Mouse (Mus musculus) neural tube, embryonic 15.5 days (tissue): Measurements from ENCODE around the gene BC030867. TPM values are rescaled to one million over a fixed set of nuclear protein-coding genes. Genes with fewer than 3 reads are reported as not detected.

ENCODE experiments used
- ATAC-seq: fragments of 200-750 bp; cut with Nextera tagmentation; 2 replicates; pipeline ENCODE4 v1.8.0; 2017; ENCODE audit warnings: mild to moderate bottlenecking, moderate TSS enrichment, moderate library complexity; ENCODE audit not compliant: low FRiP score
- H3K27ac ChIP-seq: fragments of 300-500 bp; sonication (generic); replicated peaks from 2 replicates; pipeline ENCODE4 v1.5.1; 2015; ENCODE audit warnings: mild to moderate bottlenecking, inconsistent platforms
- H3K27me3 ChIP-seq: fragments of 300-500 bp; sonication (generic); replicated peaks from 2 replicates; pipeline ENCODE4 v1.6.1; 2015; ENCODE audit warnings: inconsistent platforms
- H3K36me3 ChIP-seq: fragments of 300-500 bp; sonication (generic); 2 replicates; pipeline ENCODE4 v1.6.1; 2015; ENCODE audit warnings: inconsistent platforms
- H3K4me1 ChIP-seq: fragments of 300-500 bp; sonication (generic); 2 replicates; pipeline ENCODE4 v1.6.1; 2015; ENCODE audit warnings: inconsistent platforms
- H3K4me2 ChIP-seq: fragments of 300-500 bp; sonication (generic); 2 replicates; pipeline ENCODE4 v1.6.1; 2015; ENCODE audit warnings: inconsistent platforms, mild to moderate bottlenecking, moderate library complexity
- H3K4me3 ChIP-seq: fragments of 300-500 bp; sonication (generic); replicated peaks from 2 replicates; pipeline ENCODE4 v1.5.1; 2015; ENCODE audit warnings: mild to moderate bottlenecking, inconsistent platforms
- H3K9ac ChIP-seq: fragments of 300-500 bp; sonication (generic); replicated peaks from 2 replicates; pipeline ENCODE4 v1.6.1; 2015; ENCODE audit warnings: mild to moderate bottlenecking, inconsistent platforms
- H3K9me3 ChIP-seq: fragments of 300-500 bp; sonication (generic); replicated peaks from 2 replicates; pipeline ENCODE4 v1.6.1; 2016; ENCODE audit warnings: inconsistent platforms
- WGBS: fragments of 180-500 bp; shearing (Covaris S2); methylation state at CpG from one replicate; pipeline ENCODE4 v1.1.7; 2015; ENCODE audit warnings: mixed read lengths; 5-methylcytosine and 5-hydroxymethylcytosine counted together
- polyA plus RNA-seq: library from polyadenylated mRNA; unstranded; fragments of >200 nt; fragmentation: Nextera tagmentation; extraction: Ambion mirVana; gene quantifications from 2 replicates; pipeline ENCODE4 v1.2.1, GENCODE M21; 2015

Gene BC030867
- 2.2 and 5.1 TPM in 2 replicates for polyA plus RNA-seq

- H3K27ac ChIP-seq, result no peak within 1 kb of the TSS
- no peak; the same call in 1 of the 2 replicates for ATAC-seq
- H3K36me3 ChIP-seq, result no peaks in the 10 kb centered on the region
- no peaks in the 10 kb centered on the region for H3K9me3 ChIP-seq
- peak within 1 kb of the TSS; percentile 88 for H3K4me2 ChIP-seq
- no peaks in the 10 kb centered on the region for H3K27me3 ChIP-seq
- H3K4me3 ChIP-seq, result peak within 1 kb of the TSS; percentile 43
- peak within 1 kb of the TSS; percentile 35; the same call in 1 of the 2 replicates for H3K9ac ChIP-seq
- under 1% methylated on average over 41 of the region's 41 CpGs for WGBS
- peaks cover 30% of the 10 kb centered on the region for H3K4me1 ChIP-seq
Observed at GRCm38 (mm10) chr11:102248630-102249230, at the start of gene BC030867. BC030867 (plus strand) TSS chr11:102248882.

- Histone ChIP-seq H3K4me1 (no peaks in the 10 kb centered on the region), H3K9me3 (no peaks in the 10 kb centered on the region), H3K36me3 (peaks cover 97% of the 10 kb centered on the region), H3K9ac (no peak overlapping the region), H3K27ac (no peak overlapping the region), H3K27me3 (no peaks in the 10 kb centered on the region), H3K4me3 (no peak overlapping the region), H3K4me2 (no peak overlapping the region)
- 79% methylated on average over 9 of the region's 9 CpGs for WGBS
- ATAC-seq, result no peak
Observed at GRCm38 (mm10) chr11:102199856-102200255, 48.8 kb upstream of the BC030867 start.

GRCm38 (mm10) chr11:102201408-102201821, 47.3 kb upstream of the BC030867 start:
- no peak for ATAC-seq
- Histone ChIP-seq H3K27ac (no peak overlapping the region), H3K36me3 (peaks cover 97% of the 10 kb centered on the region), H3K4me3 (no peak overlapping the region), H3K9me3 (no peaks in the 10 kb centered on the region), H3K27me3 (no peaks in the 10 kb centered on the region), H3K4me1 (peaks cover 2% of the 10 kb centered on the region; the same call in 1 of the 2 replicates), H3K9ac (no peak overlapping the region), H3K4me2 (no peak overlapping the region)
- WGBS, result 81% methylated on average over 12 of the region's 12 CpGs

- Histone ChIP-seq H3K9me3 (no peaks in the 10 kb centered on the region), H3K27me3 (no peaks in the 10 kb centered on the region), H3K36me3 (peaks cover 50% of the 10 kb centered on the region), H3K4me2 (no peak overlapping the region), H3K9ac (no peak overlapping the region), H3K4me3 (no peak overlapping the region), H3K27ac (no peak overlapping the region), H3K4me1 (peaks cover 45% of the 10 kb centered on the region)
- 63% methylated on average over 29 of the region's 30 CpGs for WGBS
- ATAC-seq, result no peak
Observed at GRCm38 (mm10) chr11:102206481-102206880, 42.2 kb upstream of the BC030867 start.

- H3K9ac ChIP-seq, result peak overlapping the region; percentile 10; the same call in 1 of the 2 replicates
- peak overlapping the region; percentile 0; the same call in 1 of the 2 replicates for H3K4me2 ChIP-seq
- H3K27ac ChIP-seq, result peak overlapping the region; percentile 51
Observed at GRCm38 (mm10) chr11:102207825-102208777, 40.6 kb upstream of the BC030867 start.

GRCm38 (mm10) chr11:102208846-102209245, 39.8 kb upstream of the BC030867 start:
- no peak for ATAC-seq

More at GRCm38 (mm10) chr11:102207825-102208777, 40.6 kb upstream of the BC030867 start:
- Histone ChIP-seq H3K4me1 (peaks cover 59% of the 10 kb centered on the region), H3K36me3 (peaks cover 37% of the 10 kb centered on the region), H3K9me3 (no peaks in the 10 kb centered on the region), H3K27me3 (no peaks in the 10 kb centered on the region), H3K4me3 (no peak overlapping the region)
- ATAC-seq, result 0 out of 2 replicates have a peak, but pooled peaks have one; percentile 25
- 20% methylated on average over 11 of the region's 11 CpGs for WGBS

GRCm38 (mm10) chr11:102209742-102210141, 38.9 kb upstream of the BC030867 start:
- Histone ChIP-seq H3K4me2 (no peak overlapping the region), H3K27me3 (no peaks in the 10 kb centered on the region), H3K4me1 (peaks cover 74% of the 10 kb centered on the region), H3K9me3 (no peaks in the 10 kb centered on the region), H3K4me3 (no peak overlapping the region), H3K36me3 (peaks cover 22% of the 10 kb centered on the region), H3K27ac (0 out of 2 replicates have a peak overlapping the region, but pooled peaks have one; percentile 37), H3K9ac (no peak overlapping the region)
- ATAC-seq, result no peak
- 12% methylated on average over 2 of the region's 2 CpGs for WGBS

More at GRCm38 (mm10) chr11:102208846-102209245, 39.8 kb upstream of the BC030867 start:
- Histone ChIP-seq H3K27ac (0 out of 2 replicates have a peak overlapping the region, but pooled peaks have one; percentile 51), H3K9me3 (no peaks in the 10 kb centered on the region), H3K4me3 (no peak overlapping the region), H3K4me2 (no peak overlapping the region), H3K4me1 (peaks cover 65% of the 10 kb centered on the region), H3K9ac (no peak overlapping the region), H3K27me3 (no peaks in the 10 kb centered on the region), H3K36me3 (peaks cover 31% of the 10 kb centered on the region)
- 31% methylated on average over 4 of the region's 4 CpGs for WGBS

- H3K27me3 ChIP-seq, result no peaks in the 10 kb centered on the region
- 71% methylated on average over 3 of the region's 3 CpGs for WGBS
- H3K4me2 ChIP-seq, result no peak overlapping the region
- no peak overlapping the region for H3K27ac ChIP-seq
- H3K4me1 ChIP-seq, result peaks cover 78% of the 10 kb centered on the region
- H3K9me3 ChIP-seq, result no peaks in the 10 kb centered on the region
- H3K36me3 ChIP-seq, result peaks cover 18% of the 10 kb centered on the region
- no peak overlapping the region for H3K4me3 ChIP-seq
- ATAC-seq, result no peak
- no peak overlapping the region for H3K9ac ChIP-seq
Observed at GRCm38 (mm10) chr11:102210185-102210584, 38.5 kb upstream of the BC030867 start.

- Histone ChIP-seq H3K4me3 (no peak overlapping the region), H3K4me2 (no peak overlapping the region), H3K27me3 (no peaks in the 10 kb centered on the region), H3K9ac (no peak overlapping the region), H3K4me1 (peaks cover 87% of the 10 kb centered on the region), H3K9me3 (no peaks in the 10 kb centered on the region), H3K27ac (no peak overlapping the region), H3K36me3 (peaks cover 10% of the 10 kb centered on the region)
- 69% methylated on average over 5 of the region's 5 CpGs for WGBS
- ATAC-seq, result no peak
Observed at GRCm38 (mm10) chr11:102211011-102211410, 37.7 kb upstream of the BC030867 start.

- ATAC-seq, result no peak
- H3K4me2 ChIP-seq, result no peak overlapping the region
Observed at GRCm38 (mm10) chr11:102211936-102212341, 36.7 kb upstream of the BC030867 start.

GRCm38 (mm10) chr11:102214430-102215156, 34.1 kb upstream of the BC030867 start:
- H3K27me3 ChIP-seq, result no peaks in the 10 kb centered on the region
- 0 out of 2 replicates have a peak, but pooled peaks cover 9% of the 10 kb centered on the region for H3K36me3 ChIP-seq
- no peak overlapping the region; the same call in 1 of the 2 replicates for H3K9ac ChIP-seq
- no peak overlapping the region for H3K4me3 ChIP-seq
- no peaks in the 10 kb centered on the region for H3K9me3 ChIP-seq
- H3K4me2 ChIP-seq, result no peak overlapping the region
- 40% methylated on average over 10 of the region's 10 CpGs for WGBS
- H3K27ac ChIP-seq, result peak overlapping the region; percentile 33; the same call in 1 of the 2 replicates
- ATAC-seq, result no peak
- peaks cover 91% of the 10 kb centered on the region for H3K4me1 ChIP-seq

More at GRCm38 (mm10) chr11:102211936-102212341, 36.7 kb upstream of the BC030867 start:
- 42% methylated on average over 18 of the region's 18 CpGs for WGBS
- H3K9ac ChIP-seq, result no peak overlapping the region
- no peak overlapping the region for H3K4me3 ChIP-seq
- peaks cover 88% of the 10 kb centered on the region for H3K4me1 ChIP-seq
- H3K36me3 ChIP-seq, result 0 out of 2 replicates have a peak, but pooled peaks cover 4% of the 10 kb centered on the region
- no peaks in the 10 kb centered on the region for H3K27me3 ChIP-seq
- no peaks in the 10 kb centered on the region for H3K9me3 ChIP-seq
- no peak overlapping the region for H3K27ac ChIP-seq
